Mouse (Mus musculus): ENCODE data around the gene Nradd.

Gene Nradd

GRCm38 (mm10) chr9:110654726-110655650 lies 30.7 kb upstream of the Nradd start:
- in situ Hi-C loops (cut with MboI; ENCODE audit: low pct_unique_long_range_greater_than_20kb in 1 of 2, low sequenced_read_pairs in 2 of 2, unreplicated experiment in 1 of 2): no loop called here

- in situ Hi-C loops (cut with MboI; ENCODE audit: low pct_unique_long_range_greater_than_20kb in 1 of 2, low sequenced_read_pairs in 2 of 2, unreplicated experiment in 1 of 2): no loop called here
Observed at GRCm38 (mm10) chr9:110653655-110654461, 29.6 kb upstream of the Nradd start, which contains the start of gene Nbeal2. Nbeal2 (minus strand) TSS chr9:110654161.

GRCm38 (mm10) chr9:110652963-110653654 lies 28.9 kb upstream of the Nradd start:
- in situ Hi-C loops (cut with MboI; ENCODE audit: low pct_unique_long_range_greater_than_20kb in 1 of 2, low sequenced_read_pairs in 2 of 2, unreplicated experiment in 1 of 2): no loop called here

GRCm38 (mm10) chr9:110651931-110652722 lies 27.9 kb upstream of the Nradd start:
- in situ Hi-C loops (cut with MboI; ENCODE audit: low pct_unique_long_range_greater_than_20kb in 1 of 2, low sequenced_read_pairs in 2 of 2, unreplicated experiment in 1 of 2): no loop called here

GRCm38 (mm10) chr9:110649775-110650174 lies 25.5 kb upstream of the Nradd start:
- in situ Hi-C loops (cut with MboI; ENCODE audit: low pct_unique_long_range_greater_than_20kb in 1 of 2, low sequenced_read_pairs in 2 of 2, unreplicated experiment in 1 of 2): no loop called here

GRCm38 (mm10) chr9:110645219-110645618 lies 21.0 kb upstream of the Nradd start:
- in situ Hi-C loops (cut with MboI; ENCODE audit: low pct_unique_long_range_greater_than_20kb in 1 of 2, low sequenced_read_pairs in 2 of 2, unreplicated experiment in 1 of 2): no loop called here

GRCm38 (mm10) chr9:110644295-110644694 lies 20.0 kb upstream of the Nradd start:
- in situ Hi-C loops (cut with MboI; ENCODE audit: low pct_unique_long_range_greater_than_20kb in 1 of 2, low sequenced_read_pairs in 2 of 2, unreplicated experiment in 1 of 2): no loop called here

GRCm38 (mm10) chr9:110643787-110644186 lies 19.5 kb upstream of the Nradd start:
- in situ Hi-C loops (cut with MboI; ENCODE audit: low pct_unique_long_range_greater_than_20kb in 1 of 2, low sequenced_read_pairs in 2 of 2, unreplicated experiment in 1 of 2): no loop called here

- in situ Hi-C loops (cut with MboI; ENCODE audit: low pct_unique_long_range_greater_than_20kb in 1 of 2, low sequenced_read_pairs in 2 of 2, unreplicated experiment in 1 of 2): no loop called here
Observed at GRCm38 (mm10) chr9:110642812-110643524, 18.7 kb upstream of the Nradd start.

- in situ Hi-C loops (cut with MboI; ENCODE audit: low pct_unique_long_range_greater_than_20kb in 1 of 2, low sequenced_read_pairs in 2 of 2, unreplicated experiment in 1 of 2): no loop called here
Observed at GRCm38 (mm10) chr9:110641006-110641405, 16.8 kb upstream of the Nradd start.

- in situ Hi-C loops (cut with MboI; ENCODE audit: low pct_unique_long_range_greater_than_20kb in 1 of 2, low sequenced_read_pairs in 2 of 2, unreplicated experiment in 1 of 2): no loop called here
Observed at GRCm38 (mm10) chr9:110638611-110639021, 14.4 kb upstream of the Nradd start.

GRCm38 (mm10) chr9:110635225-110635624 lies 11.0 kb upstream of the Nradd start:
- in situ Hi-C loops (cut with MboI; ENCODE audit: low pct_unique_long_range_greater_than_20kb in 1 of 2, low sequenced_read_pairs in 2 of 2, unreplicated experiment in 1 of 2): no loop called here

- in situ Hi-C loops (cut with MboI; ENCODE audit: low pct_unique_long_range_greater_than_20kb in 1 of 2, low sequenced_read_pairs in 2 of 2, unreplicated experiment in 1 of 2): no loop called here
Observed at GRCm38 (mm10) chr9:110633882-110634281, 9.6 kb upstream of the Nradd start.

- in situ Hi-C loops (cut with MboI; ENCODE audit: low pct_unique_long_range_greater_than_20kb in 1 of 2, low sequenced_read_pairs in 2 of 2, unreplicated experiment in 1 of 2): no loop called here
Observed at GRCm38 (mm10) chr9:110632671-110633070, 8.4 kb upstream of the Nradd start.

- in situ Hi-C loops (cut with MboI; ENCODE audit: low pct_unique_long_range_greater_than_20kb in 1 of 2, low sequenced_read_pairs in 2 of 2, unreplicated experiment in 1 of 2): no loop called here
Observed at GRCm38 (mm10) chr9:110631651-110632275, 7.5 kb upstream of the Nradd start.

GRCm38 (mm10) chr9:110631191-110631590 lies 6.9 kb upstream of the Nradd start:
- in situ Hi-C loops (cut with MboI; ENCODE audit: low pct_unique_long_range_greater_than_20kb in 1 of 2, low sequenced_read_pairs in 2 of 2, unreplicated experiment in 1 of 2): no loop called here

- in situ Hi-C loops (cut with MboI; ENCODE audit: low pct_unique_long_range_greater_than_20kb in 1 of 2, low sequenced_read_pairs in 2 of 2, unreplicated experiment in 1 of 2): no loop called here
Observed at GRCm38 (mm10) chr9:110630171-110630570, 5.9 kb upstream of the Nradd start.

All from mouse embryonic stem cell (cell line).